Mouse (Mus musculus): ENCODE measurements at regions not wholly inside any gene's neighbourhood (a gene's known extent, or its start where the extent isn't known, plus 50 kb on each side); places are given as distances from the start of the nearest gene placed in this dataset.

- no peaks in the 10 kb centered on the region for H3K36me3 ChIP-seq (ENCODE audit: control insufficient read depth, insufficient read depth)
- H3K4me3 ChIP-seq (ENCODE audit: low read depth, low read length) = no peak overlapping the region
- H3K27me3 ChIP-seq (ENCODE audit: control insufficient read depth, insufficient read depth, low read depth, low read length) = no peaks in the 10 kb centered on the region
- H3K4me1 ChIP-seq (ENCODE audit: control insufficient read depth, low read depth, low read length) = no peaks in the 10 kb centered on the region
- H3K9ac ChIP-seq (ENCODE audit: low read depth, low read length) = no peak overlapping the region
- no peaks in the 10 kb centered on the region for H3K9me3 ChIP-seq (replicated peaks; ENCODE audit: control insufficient read depth, low read length)
- ATAC-seq (ENCODE audit: low read depth) = no peak
- no peak overlapping the region for H3K27ac ChIP-seq (ENCODE audit: low read length)
- WGBS (ENCODE audit: insufficient replicate concordance) = 65% methylated on average over 9 of the region's 9 CpGs
- H3K4me2 ChIP-seq (ENCODE audit: low read depth, low read length) = no peak overlapping the region
Measured at GRCm38 (mm10) chr2:117512551-117512950, 169.8 kb upstream of the Rasgrp1 start.

GRCm38 (mm10) chr2:117524437-117524836 lies 181.6 kb upstream of the Rasgrp1 start:
- no peaks in the 10 kb centered on the region for H3K27me3 ChIP-seq (ENCODE audit: control insufficient read depth, insufficient read depth, low read depth, low read length)
- H3K4me2 ChIP-seq (ENCODE audit: low read depth, low read length) = no peak overlapping the region
- no peak for ATAC-seq (ENCODE audit: low read depth)
- H3K36me3 ChIP-seq (ENCODE audit: control insufficient read depth, insufficient read depth) = no peaks in the 10 kb centered on the region
- H3K4me3 ChIP-seq (ENCODE audit: low read depth, low read length) = no peak overlapping the region
- WGBS (ENCODE audit: insufficient replicate concordance) = 55% methylated on average over 5 of the region's 5 CpGs
- no peaks in the 10 kb centered on the region for H3K4me1 ChIP-seq (ENCODE audit: control insufficient read depth, low read depth, low read length)
- H3K27ac ChIP-seq (ENCODE audit: low read length) = no peak overlapping the region
- H3K9ac ChIP-seq (ENCODE audit: low read depth, low read length) = no peak overlapping the region
- no peaks in the 10 kb centered on the region for H3K9me3 ChIP-seq (replicated peaks; ENCODE audit: control insufficient read depth, low read length)

DNA sequence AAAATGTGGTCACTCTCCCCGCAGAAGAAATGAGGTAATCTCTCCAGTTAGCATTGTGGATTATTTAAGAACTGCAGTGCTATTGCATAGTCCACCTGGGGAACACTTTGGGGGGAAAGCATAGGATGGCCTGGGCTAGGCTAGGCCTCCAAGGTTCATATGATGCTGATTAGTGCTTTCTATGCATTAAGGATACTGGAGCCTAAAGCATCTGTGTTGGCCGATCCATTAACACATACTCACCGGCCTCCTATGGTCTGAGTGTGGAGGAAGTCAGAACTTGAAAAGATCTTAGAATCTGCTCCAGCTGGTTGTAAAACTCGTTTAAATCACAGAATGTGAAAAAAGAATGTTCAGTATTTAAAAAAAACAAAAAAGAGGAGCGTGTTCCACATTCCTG lies 196.1 kb upstream of the Rasgrp1 start:
- Histone ChIP-seq H3K36me3 (ENCODE audit: control insufficient read depth, insufficient read depth) (no peaks in the 10 kb centered on the region), H3K9ac (ENCODE audit: low read depth, low read length) (no peak overlapping the region), H3K4me3 (ENCODE audit: low read depth, low read length) (no peak overlapping the region), H3K4me2 (ENCODE audit: low read depth, low read length) (no peak overlapping the region), H3K4me1 (ENCODE audit: control insufficient read depth, low read depth, low read length) (no peaks in the 10 kb centered on the region), H3K27me3 (ENCODE audit: control insufficient read depth, insufficient read depth, low read depth, low read length) (no peaks in the 10 kb centered on the region), H3K27ac (ENCODE audit: low read length) (no peak overlapping the region), H3K9me3 (replicated peaks; ENCODE audit: control insufficient read depth, low read length) (no peaks in the 10 kb centered on the region)
- no peak for ATAC-seq (ENCODE audit: low read depth)
- WGBS (ENCODE audit: insufficient replicate concordance) = 56% methylated on average over 5 of the region's 5 CpGs

DNA sequence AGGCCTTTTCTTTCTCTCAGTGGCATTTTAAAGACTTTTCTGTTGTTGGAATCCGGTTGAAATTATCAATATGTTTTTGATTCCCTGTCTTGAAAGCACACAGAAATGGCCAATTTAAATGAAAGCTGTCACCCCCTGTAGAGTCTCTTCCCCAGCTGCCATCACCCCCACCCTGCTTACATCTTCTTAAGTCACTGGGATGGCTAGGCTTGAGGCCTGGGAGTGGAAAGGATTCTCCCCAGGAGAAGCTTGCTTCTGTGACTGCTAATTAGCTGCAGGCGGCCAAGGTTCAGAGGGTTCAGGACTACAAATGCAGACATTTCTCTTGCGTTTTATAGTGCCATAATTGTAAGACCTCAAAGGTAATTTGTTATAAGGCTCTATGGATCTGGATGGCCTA lies 196.5 kb upstream of the Rasgrp1 start:
- H3K9ac ChIP-seq (ENCODE audit: low read depth, low read length) = no peak overlapping the region
- H3K4me2 ChIP-seq (ENCODE audit: low read depth, low read length) = no peak overlapping the region
- H3K27ac ChIP-seq (ENCODE audit: low read length) = no peak overlapping the region
- no peaks in the 10 kb centered on the region for H3K27me3 ChIP-seq (ENCODE audit: control insufficient read depth, insufficient read depth, low read depth, low read length)
- no peak for ATAC-seq (ENCODE audit: low read depth)
- H3K4me3 ChIP-seq (ENCODE audit: low read depth, low read length) = no peak overlapping the region
- WGBS (ENCODE audit: insufficient replicate concordance) = 56% methylated on average over 3 of the region's 3 CpGs
- H3K4me1 ChIP-seq (ENCODE audit: control insufficient read depth, low read depth, low read length) = no peaks in the 10 kb centered on the region
- no peaks in the 10 kb centered on the region for H3K9me3 ChIP-seq (replicated peaks; ENCODE audit: control insufficient read depth, low read length)
- H3K36me3 ChIP-seq (ENCODE audit: control insufficient read depth, insufficient read depth) = no peaks in the 10 kb centered on the region

GRCm38 (mm10) chr2:117541471-117541870 lies 198.7 kb upstream of the Rasgrp1 start:
- Histone ChIP-seq H3K27me3 (ENCODE audit: control insufficient read depth, insufficient read depth, low read depth, low read length) (no peaks in the 10 kb centered on the region), H3K4me2 (ENCODE audit: low read depth, low read length) (no peak overlapping the region), H3K9ac (ENCODE audit: low read depth, low read length) (no peak overlapping the region), H3K27ac (ENCODE audit: low read length) (no peak overlapping the region), H3K36me3 (ENCODE audit: control insufficient read depth, insufficient read depth) (no peaks in the 10 kb centered on the region), H3K4me1 (ENCODE audit: control insufficient read depth, low read depth, low read length) (no peaks in the 10 kb centered on the region), H3K9me3 (replicated peaks; ENCODE audit: control insufficient read depth, low read length) (no peaks in the 10 kb centered on the region), H3K4me3 (ENCODE audit: low read depth, low read length) (no peak overlapping the region)
- no peak for ATAC-seq (ENCODE audit: low read depth)
- WGBS (ENCODE audit: insufficient replicate concordance) = 13% methylated on average over 6 of the region's 6 CpGs

GRCm38 (mm10) chr2:117542298-117542697 lies 199.5 kb upstream of the Rasgrp1 start:
- no peaks in the 10 kb centered on the region for H3K9me3 ChIP-seq (replicated peaks; ENCODE audit: control insufficient read depth, low read length)
- 66% methylated on average over 4 of the region's 4 CpGs for WGBS (ENCODE audit: insufficient replicate concordance)
- H3K4me2 ChIP-seq (ENCODE audit: low read depth, low read length) = no peak overlapping the region
- no peaks in the 10 kb centered on the region for H3K36me3 ChIP-seq (ENCODE audit: control insufficient read depth, insufficient read depth)
- ATAC-seq (ENCODE audit: low read depth) = no peak
- no peak overlapping the region for H3K9ac ChIP-seq (ENCODE audit: low read depth, low read length)
- no peaks in the 10 kb centered on the region for H3K4me1 ChIP-seq (ENCODE audit: control insufficient read depth, low read depth, low read length)
- no peaks in the 10 kb centered on the region for H3K27me3 ChIP-seq (ENCODE audit: control insufficient read depth, insufficient read depth, low read depth, low read length)
- H3K27ac ChIP-seq (ENCODE audit: low read length) = no peak overlapping the region
- no peak overlapping the region for H3K4me3 ChIP-seq (ENCODE audit: low read depth, low read length)

DNA sequence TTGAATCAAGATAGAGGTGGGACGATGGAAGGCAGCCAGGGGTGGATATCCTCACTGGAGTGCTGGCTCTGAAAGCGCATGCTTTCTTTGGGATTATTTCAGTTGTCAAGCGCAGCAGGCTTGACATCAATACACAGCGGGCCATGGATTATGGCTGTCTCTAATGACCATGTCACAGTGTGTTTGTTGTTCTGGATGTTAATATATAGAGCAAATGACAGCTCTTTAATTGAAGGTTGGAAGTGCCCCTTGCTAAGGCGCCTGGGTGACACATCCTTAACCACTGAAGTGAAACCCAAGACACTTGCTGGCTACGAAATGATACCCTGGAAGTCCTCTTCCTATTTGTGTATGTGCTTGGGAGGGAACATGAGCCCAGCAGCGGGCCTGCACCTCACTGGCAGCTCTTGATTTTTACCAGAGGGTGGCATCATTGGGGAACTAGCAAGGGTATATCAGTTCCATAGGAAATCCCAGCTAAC lies 200.5 kb upstream of the Rasgrp1 start:
- H3K4me1 ChIP-seq (ENCODE audit: control insufficient read depth, low read depth, low read length) = no peaks in the 10 kb centered on the region
- no peaks in the 10 kb centered on the region for H3K36me3 ChIP-seq (ENCODE audit: control insufficient read depth, insufficient read depth)
- ATAC-seq (ENCODE audit: low read depth) = no peak
- no peaks in the 10 kb centered on the region for H3K9me3 ChIP-seq (replicated peaks; ENCODE audit: control insufficient read depth, low read length)
- no peak overlapping the region for H3K4me2 ChIP-seq (ENCODE audit: low read depth, low read length)
- WGBS (ENCODE audit: insufficient replicate concordance) = 59% methylated on average over 7 of the region's 7 CpGs
- no peak overlapping the region for H3K27ac ChIP-seq (ENCODE audit: low read length)
- no peaks in the 10 kb centered on the region for H3K27me3 ChIP-seq (ENCODE audit: control insufficient read depth, insufficient read depth, low read depth, low read length)
- H3K9ac ChIP-seq (ENCODE audit: low read depth, low read length) = no peak overlapping the region
- no peak overlapping the region for H3K4me3 ChIP-seq (ENCODE audit: low read depth, low read length)

- no peaks in the 10 kb centered on the region for H3K9me3 ChIP-seq (replicated peaks; ENCODE audit: control insufficient read depth, low read length)
- no peak overlapping the region for H3K4me2 ChIP-seq (ENCODE audit: low read depth, low read length)
- H3K27me3 ChIP-seq (ENCODE audit: control insufficient read depth, insufficient read depth, low read depth, low read length) = no peaks in the 10 kb centered on the region
- no peak overlapping the region for H3K9ac ChIP-seq (ENCODE audit: low read depth, low read length)
- no peak for ATAC-seq (ENCODE audit: low read depth)
- no peaks in the 10 kb centered on the region for H3K36me3 ChIP-seq (ENCODE audit: control insufficient read depth, insufficient read depth)
- no peaks in the 10 kb centered on the region for H3K4me1 ChIP-seq (ENCODE audit: control insufficient read depth, low read depth, low read length)
- H3K27ac ChIP-seq (ENCODE audit: low read length) = no peak overlapping the region
- WGBS (ENCODE audit: insufficient replicate concordance) = 61% methylated on average over 4 of the region's 4 CpGs
- no peak overlapping the region for H3K4me3 ChIP-seq (ENCODE audit: low read depth, low read length)
Measured at GRCm38 (mm10) chr2:117548273-117548672, 205.5 kb upstream of the Rasgrp1 start.

- H3K4me3 ChIP-seq (ENCODE audit: low read depth, low read length) = no peak overlapping the region
- H3K9ac ChIP-seq (ENCODE audit: low read depth, low read length) = no peak overlapping the region
- no peak overlapping the region for H3K4me2 ChIP-seq (ENCODE audit: low read depth, low read length)
- H3K27ac ChIP-seq (ENCODE audit: low read length) = no peak overlapping the region
- no peak for ATAC-seq (ENCODE audit: low read depth)
- no peaks in the 10 kb centered on the region for H3K27me3 ChIP-seq (ENCODE audit: control insufficient read depth, insufficient read depth, low read depth, low read length)
- WGBS (ENCODE audit: insufficient replicate concordance) = 33% methylated on average over 2 of the region's 2 CpGs
- no peaks in the 10 kb centered on the region for H3K4me1 ChIP-seq (ENCODE audit: control insufficient read depth, low read depth, low read length)
- no peaks in the 10 kb centered on the region for H3K36me3 ChIP-seq (ENCODE audit: control insufficient read depth, insufficient read depth)
- no peaks in the 10 kb centered on the region for H3K9me3 ChIP-seq (replicated peaks; ENCODE audit: control insufficient read depth, low read length)
Measured at GRCm38 (mm10) chr2:117556301-117556700, 213.5 kb upstream of the Rasgrp1 start.

GRCm38 (mm10) chr2:117570987-117571386 lies 228.2 kb upstream of the Rasgrp1 start:
- Histone ChIP-seq H3K4me1 (ENCODE audit: control insufficient read depth, low read depth, low read length) (no peaks in the 10 kb centered on the region), H3K27me3 (ENCODE audit: control insufficient read depth, insufficient read depth, low read depth, low read length) (no peaks in the 10 kb centered on the region), H3K4me3 (ENCODE audit: low read depth, low read length) (no peak overlapping the region), H3K36me3 (ENCODE audit: control insufficient read depth, insufficient read depth) (no peaks in the 10 kb centered on the region), H3K27ac (ENCODE audit: low read length) (no peak overlapping the region), H3K9ac (ENCODE audit: low read depth, low read length) (no peak overlapping the region), H3K4me2 (ENCODE audit: low read depth, low read length) (no peak overlapping the region), H3K9me3 (replicated peaks; ENCODE audit: control insufficient read depth, low read length) (no peaks in the 10 kb centered on the region)
- no peak for ATAC-seq (ENCODE audit: low read depth)
- 76% methylated on average over 7 of the region's 7 CpGs for WGBS (ENCODE audit: insufficient replicate concordance)

Measured in liver, embryonic 16.5 days (tissue).